Mouse (Mus musculus): ENCODE measurements at regions not wholly inside any gene's neighbourhood (a gene's known extent, or its start where the extent isn't known, plus 50 kb on each side); places are given as distances from the start of the nearest gene placed in this dataset.

DNA sequence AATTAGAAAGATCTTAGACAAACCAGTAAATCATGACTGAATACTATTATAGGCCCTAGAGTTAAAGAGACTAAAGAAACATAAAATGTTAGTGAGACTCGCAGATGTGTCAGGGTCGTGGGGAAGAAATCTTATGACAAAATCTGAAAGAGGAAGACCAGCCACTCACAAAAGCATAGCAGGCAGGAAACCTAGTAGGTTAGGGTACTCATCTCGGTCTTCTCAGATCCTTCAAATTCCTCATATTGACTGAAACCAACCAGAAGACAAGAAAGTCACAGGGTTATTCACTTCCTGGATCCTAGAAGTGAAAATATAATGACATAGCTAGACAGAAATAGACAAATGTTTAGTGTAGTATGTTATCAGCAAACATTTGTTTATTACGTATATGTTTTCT is 387.5 kb downstream of the Cenpc1 start:
- Histone ChIP-seq H3K4me1 (no peaks in the 10 kb centered on the region), H3K4me2 (no peak overlapping the region), H3K9me3 (replicated peaks) (no peaks in the 10 kb centered on the region), H3K36me3 (no peaks in the 10 kb centered on the region), H3K4me3 (replicated peaks) (no peak overlapping the region), H3K27ac (replicated peaks) (no peak overlapping the region), H3K9ac (replicated peaks) (no peak overlapping the region), H3K27me3 (replicated peaks) (no peaks in the 10 kb centered on the region)
- ATAC-seq (ENCODE audit: low FRiP score) = no peak
- WGBS = 85% methylated on average over 4 of the region's 4 CpGs

DNA sequence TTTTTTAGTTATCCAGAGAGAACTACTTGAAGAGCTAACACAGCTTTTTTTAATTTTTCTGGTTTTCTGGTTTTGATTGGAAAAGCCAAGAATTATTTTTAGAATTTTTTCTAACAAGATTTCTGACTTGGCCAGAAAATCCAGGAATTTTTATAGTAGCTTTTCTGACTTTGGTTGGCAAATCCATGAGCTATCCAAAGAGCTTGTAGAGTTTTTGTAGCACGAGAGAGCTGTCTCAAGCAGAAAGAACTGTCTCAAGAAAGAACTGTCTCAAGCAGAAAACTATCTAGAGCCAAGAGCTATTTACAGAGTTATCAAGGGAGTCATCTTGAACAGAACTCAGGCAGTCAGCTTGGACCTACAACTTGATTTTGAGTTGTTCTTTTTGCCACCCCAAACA is 394.3 kb downstream of the Cenpc1 start:
- Histone ChIP-seq H3K9ac (replicated peaks) (no peak overlapping the region), H3K9me3 (replicated peaks) (no peaks in the 10 kb centered on the region), H3K4me1 (no peaks in the 10 kb centered on the region), H3K27ac (replicated peaks) (no peak overlapping the region), H3K27me3 (replicated peaks) (no peaks in the 10 kb centered on the region), H3K4me2 (no peak overlapping the region), H3K36me3 (no peaks in the 10 kb centered on the region), H3K4me3 (replicated peaks) (no peak overlapping the region)
- ATAC-seq (ENCODE audit: low FRiP score) = no peak
- 83% methylated on average over 1 of the region's 1 CpGs for WGBS

DNA sequence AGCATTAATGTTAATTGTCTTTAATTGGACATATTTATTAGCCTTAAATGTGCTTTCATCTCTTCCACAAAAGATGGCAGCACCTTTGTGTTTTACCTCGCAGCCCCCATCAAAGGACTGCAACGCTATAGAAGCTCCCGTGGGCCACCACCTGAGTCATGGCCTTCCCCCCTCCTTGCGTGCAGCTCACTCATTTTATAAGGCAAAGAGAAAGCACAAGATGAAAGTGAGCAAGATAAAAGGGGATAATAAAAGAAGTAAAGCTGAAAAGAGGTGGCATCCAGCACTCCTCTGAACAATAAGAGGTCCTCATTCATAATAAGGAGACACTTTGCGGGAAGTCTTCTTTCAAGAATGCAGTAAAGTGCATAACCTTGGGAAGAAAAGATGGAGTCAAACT is 403.9 kb downstream of the Cenpc1 start:
- H3K9me3 ChIP-seq (replicated peaks) = no peaks in the 10 kb centered on the region
- H3K27ac ChIP-seq (replicated peaks) = no peak overlapping the region
- H3K9ac ChIP-seq (replicated peaks) = no peak overlapping the region
- H3K4me1 ChIP-seq = no peaks in the 10 kb centered on the region
- H3K4me2 ChIP-seq = no peak overlapping the region
- 22% methylated on average over 5 of the region's 5 CpGs for WGBS
- no peaks in the 10 kb centered on the region for H3K27me3 ChIP-seq (replicated peaks)
- H3K36me3 ChIP-seq = no peaks in the 10 kb centered on the region
- ATAC-seq (ENCODE audit: low FRiP score) = no peak
- H3K4me3 ChIP-seq (replicated peaks) = no peak overlapping the region

DNA sequence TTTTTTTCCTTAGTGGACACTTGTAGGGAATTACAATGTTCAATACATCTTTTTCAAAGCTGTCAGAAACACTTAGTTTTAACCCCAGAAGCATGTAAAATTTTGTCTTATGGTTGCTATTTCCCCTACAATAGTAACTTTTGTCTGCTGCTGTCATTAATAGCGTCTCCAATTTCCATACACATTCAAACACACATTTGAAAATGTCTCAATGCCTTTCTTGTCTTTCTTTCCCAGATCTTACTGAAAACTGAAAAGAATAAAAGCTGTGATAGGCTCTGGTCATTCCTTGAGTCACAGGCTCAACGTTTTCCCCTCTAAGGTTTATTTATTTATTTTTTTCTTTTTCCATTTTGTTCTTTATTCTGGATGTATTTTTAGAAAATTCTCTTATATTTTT is 444.3 kb downstream of the Cenpc1 start:
- Histone ChIP-seq H3K4me1 (no peaks in the 10 kb centered on the region), H3K9me3 (replicated peaks) (no peaks in the 10 kb centered on the region), H3K9ac (replicated peaks) (no peak overlapping the region), H3K4me3 (replicated peaks) (no peak overlapping the region), H3K36me3 (no peaks in the 10 kb centered on the region), H3K27ac (replicated peaks) (no peak overlapping the region), H3K27me3 (replicated peaks) (no peaks in the 10 kb centered on the region), H3K4me2 (no peak overlapping the region)
- WGBS = 59% methylated on average over 2 of the region's 2 CpGs
- ATAC-seq (ENCODE audit: low FRiP score) = no peak

DNA sequence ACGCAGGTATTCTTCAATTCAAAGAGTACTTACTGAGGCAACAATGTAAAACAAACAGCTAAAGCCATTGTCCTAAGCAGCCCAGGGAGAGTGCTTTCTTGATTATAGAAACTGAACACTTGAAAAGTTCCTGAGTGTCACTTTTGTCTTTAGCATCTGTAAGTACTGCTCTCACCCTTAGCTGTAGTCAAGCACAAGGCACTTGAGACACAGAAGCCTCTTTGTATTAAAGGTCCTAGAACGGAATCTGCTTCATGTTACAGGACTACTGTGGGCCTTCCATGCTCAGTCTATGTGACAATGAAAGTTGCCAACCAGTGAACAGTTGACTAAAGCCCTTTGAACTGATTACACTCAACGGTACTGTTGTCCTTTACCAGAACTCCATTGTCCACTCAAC is 450.6 kb downstream of the Cenpc1 start:
- no peak overlapping the region for H3K9ac ChIP-seq (replicated peaks)
- no peaks in the 10 kb centered on the region for H3K27me3 ChIP-seq (replicated peaks)
- H3K36me3 ChIP-seq = no peaks in the 10 kb centered on the region
- H3K4me1 ChIP-seq = no peaks in the 10 kb centered on the region
- WGBS = 84% methylated on average over 3 of the region's 3 CpGs
- H3K27ac ChIP-seq (replicated peaks) = no peak overlapping the region
- H3K9me3 ChIP-seq (replicated peaks) = no peaks in the 10 kb centered on the region
- H3K4me3 ChIP-seq (replicated peaks) = no peak overlapping the region
- no peak overlapping the region for H3K4me2 ChIP-seq
- ATAC-seq (ENCODE audit: low FRiP score) = no peak

DNA sequence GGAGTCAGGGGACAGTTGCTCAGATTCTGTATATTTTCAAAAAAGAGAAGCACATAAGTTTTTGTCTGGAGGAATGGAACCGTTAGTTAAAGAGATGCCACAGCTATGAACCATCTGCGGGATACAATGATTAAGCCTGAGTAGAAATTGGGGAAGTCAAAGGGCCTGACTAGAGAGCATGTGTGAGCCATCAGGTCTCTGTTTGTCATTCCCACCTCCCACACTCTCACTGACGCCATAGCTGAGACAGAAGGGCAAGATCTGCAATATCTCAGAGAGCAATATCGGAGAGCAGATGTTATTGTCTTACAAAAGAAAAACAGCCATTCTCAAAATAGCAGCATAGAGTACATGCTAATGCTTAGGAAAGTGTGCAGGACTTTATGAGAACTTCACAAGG is 452.8 kb downstream of the Cenpc1 start:
- Histone ChIP-seq H3K4me1 (no peaks in the 10 kb centered on the region), H3K36me3 (no peaks in the 10 kb centered on the region), H3K27ac (replicated peaks) (no peak overlapping the region), H3K4me2 (no peak overlapping the region), H3K4me3 (replicated peaks) (no peak overlapping the region), H3K9ac (replicated peaks) (no peak overlapping the region), H3K27me3 (replicated peaks) (no peaks in the 10 kb centered on the region), H3K9me3 (replicated peaks) (no peaks in the 10 kb centered on the region)
- ATAC-seq (ENCODE audit: low FRiP score) = no peak
- 81% methylated on average over 4 of the region's 4 CpGs for WGBS

DNA sequence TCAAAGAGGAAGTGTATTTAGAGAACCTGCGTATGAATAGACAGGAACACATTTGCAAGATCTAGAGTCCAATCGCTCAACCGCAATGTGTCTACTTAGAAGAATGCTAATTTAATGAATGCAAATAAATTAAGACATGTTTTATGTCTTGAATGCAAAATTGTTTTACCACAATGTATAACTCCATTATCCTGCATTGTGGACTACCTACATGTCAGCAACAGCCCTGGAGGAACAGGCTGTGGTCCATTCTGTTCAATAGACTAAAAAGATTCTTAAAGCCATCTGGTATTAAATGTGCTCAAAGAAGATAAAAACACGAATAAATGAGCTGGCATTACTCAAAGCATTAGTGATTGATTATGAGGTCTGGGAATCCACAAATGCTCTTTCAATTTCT is 456.3 kb downstream of the Cenpc1 start:
- ATAC-seq (ENCODE audit: low FRiP score) = no peak
- Histone ChIP-seq H3K9ac (replicated peaks) (no peak overlapping the region), H3K36me3 (no peaks in the 10 kb centered on the region), H3K4me3 (replicated peaks) (no peak overlapping the region), H3K27ac (replicated peaks) (no peak overlapping the region), H3K9me3 (replicated peaks) (no peaks in the 10 kb centered on the region), H3K4me2 (no peak overlapping the region), H3K4me1 (no peaks in the 10 kb centered on the region), H3K27me3 (replicated peaks) (no peaks in the 10 kb centered on the region)
- 47% methylated on average over 4 of the region's 4 CpGs for whole genome bisulfite sequencing

DNA sequence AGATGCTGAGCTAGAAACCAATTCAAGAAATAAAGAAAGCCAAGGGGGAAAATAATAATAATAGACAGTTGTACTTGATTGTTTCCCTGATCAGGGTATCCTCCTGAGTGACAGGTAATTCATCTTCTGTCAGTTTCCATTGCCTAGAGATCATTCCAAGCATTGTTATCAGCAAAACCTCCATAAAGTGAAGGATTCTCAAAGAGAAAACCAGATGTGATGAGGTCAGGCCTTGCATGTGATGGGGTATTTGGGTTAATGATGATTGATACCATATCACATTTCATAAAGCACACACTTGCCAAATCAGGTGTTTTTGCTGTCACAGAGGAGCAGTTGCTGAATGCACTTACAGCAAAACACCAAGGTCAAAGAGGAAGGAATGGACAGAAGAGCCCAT is 467.2 kb downstream of the Cenpc1 start:
- Histone ChIP-seq H3K9me3 (replicated peaks) (no peaks in the 10 kb centered on the region), H3K27me3 (replicated peaks) (no peaks in the 10 kb centered on the region), H3K4me2 (no peak overlapping the region), H3K9ac (replicated peaks) (no peak overlapping the region), H3K27ac (replicated peaks) (no peak overlapping the region), H3K36me3 (no peaks in the 10 kb centered on the region), H3K4me3 (replicated peaks) (no peak overlapping the region), H3K4me1 (no peaks in the 10 kb centered on the region)
- no peak for ATAC-seq (ENCODE audit: low FRiP score)

DNA sequence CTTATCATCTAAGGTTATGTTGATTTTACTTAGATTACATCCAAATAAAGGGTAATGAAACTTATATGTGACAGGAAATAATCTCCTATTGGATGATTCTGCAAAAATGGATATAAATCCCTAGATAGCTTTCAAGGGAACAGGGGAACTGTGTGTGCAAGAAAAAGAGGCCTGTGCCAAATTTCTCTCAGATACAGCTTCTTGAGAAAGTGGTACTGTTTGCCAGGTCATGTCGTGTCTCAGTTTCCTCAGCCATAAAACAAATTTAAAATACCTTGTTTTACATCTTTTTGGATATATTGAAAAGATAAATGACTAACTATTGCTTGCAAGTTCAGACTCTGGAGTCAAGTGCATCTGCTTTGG is 470.3 kb downstream of the Cenpc1 start:
- Histone ChIP-seq H3K36me3 (no peaks in the 10 kb centered on the region), H3K9ac (replicated peaks) (no peak overlapping the region), H3K9me3 (replicated peaks) (no peaks in the 10 kb centered on the region), H3K27me3 (replicated peaks) (no peaks in the 10 kb centered on the region), H3K4me1 (no peaks in the 10 kb centered on the region), H3K4me3 (replicated peaks) (no peak overlapping the region), H3K27ac (replicated peaks) (no peak overlapping the region), H3K4me2 (no peak overlapping the region)
- no peak for ATAC-seq (ENCODE audit: low FRiP score)
- 51% methylated on average over 1 of the region's 1 CpGs for WGBS

DNA sequence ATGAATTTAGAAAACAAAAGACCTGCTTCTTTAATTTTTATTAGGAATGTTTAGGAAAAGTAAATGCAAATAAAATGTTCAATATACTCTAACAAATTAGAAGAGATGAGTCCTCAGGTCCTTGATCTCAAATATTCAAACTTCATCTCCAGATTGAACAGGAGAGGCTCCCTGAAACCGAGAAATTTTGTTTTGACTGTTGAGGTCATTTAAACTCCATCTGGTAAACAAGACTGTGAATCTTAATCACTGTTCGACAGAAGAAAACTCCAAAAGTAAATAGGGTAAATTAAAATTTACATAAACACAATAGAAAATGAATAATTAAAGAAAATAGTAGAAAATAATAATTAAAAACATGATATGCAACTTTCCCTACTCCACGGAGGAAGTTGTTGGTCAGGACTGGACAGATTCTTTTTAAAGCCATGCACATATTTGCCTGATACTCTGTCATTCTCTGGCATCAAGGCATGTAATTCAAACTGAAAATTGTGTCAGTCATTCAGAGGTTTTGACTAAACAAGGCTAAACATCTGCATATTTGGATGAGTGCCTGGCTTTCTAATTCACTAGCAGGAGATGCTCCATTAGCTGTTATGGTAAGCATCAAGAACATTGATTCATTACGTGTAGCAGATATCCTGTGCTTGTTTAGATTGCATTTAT is 470.8 kb downstream of the Cenpc1 start:
- Histone ChIP-seq H3K27ac (replicated peaks) (no peak overlapping the region), H3K36me3 (no peaks in the 10 kb centered on the region), H3K27me3 (replicated peaks) (no peaks in the 10 kb centered on the region), H3K4me2 (no peak overlapping the region), H3K9ac (replicated peaks) (no peak overlapping the region), H3K9me3 (replicated peaks) (no peaks in the 10 kb centered on the region), H3K4me1 (no peaks in the 10 kb centered on the region), H3K4me3 (replicated peaks) (no peak overlapping the region)
- 74% methylated on average over 4 of the region's 4 CpGs for WGBS
- ATAC-seq (ENCODE audit: low FRiP score) = no peak

DNA sequence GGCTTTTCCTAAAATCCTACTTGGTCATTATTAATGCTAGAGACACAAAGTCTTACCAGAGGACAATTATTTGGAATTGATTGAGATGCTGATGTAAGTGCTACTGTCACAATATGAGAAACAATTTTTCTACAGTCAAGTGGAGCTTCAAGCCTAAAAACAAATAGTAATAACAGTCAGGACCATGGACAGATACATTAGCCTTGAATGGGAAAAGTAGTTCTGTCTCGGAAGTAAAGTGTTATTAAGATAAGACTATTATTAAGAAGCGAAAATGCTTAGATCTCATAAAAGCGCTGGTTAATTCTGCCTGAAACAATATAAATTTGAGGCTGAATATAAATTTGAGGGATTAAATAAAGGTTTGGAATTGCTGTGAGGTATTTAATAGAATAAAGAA is 473.1 kb downstream of the Cenpc1 start:
- Histone ChIP-seq H3K27me3 (replicated peaks) (no peaks in the 10 kb centered on the region), H3K9ac (replicated peaks) (no peak overlapping the region), H3K36me3 (no peaks in the 10 kb centered on the region), H3K9me3 (replicated peaks) (no peaks in the 10 kb centered on the region), H3K27ac (replicated peaks) (no peak overlapping the region), H3K4me3 (replicated peaks) (no peak overlapping the region), H3K4me2 (no peak overlapping the region), H3K4me1 (no peaks in the 10 kb centered on the region)
- 82% methylated on average over 3 of the region's 3 CpGs for WGBS
- no peak for ATAC-seq (ENCODE audit: low FRiP score)

DNA sequence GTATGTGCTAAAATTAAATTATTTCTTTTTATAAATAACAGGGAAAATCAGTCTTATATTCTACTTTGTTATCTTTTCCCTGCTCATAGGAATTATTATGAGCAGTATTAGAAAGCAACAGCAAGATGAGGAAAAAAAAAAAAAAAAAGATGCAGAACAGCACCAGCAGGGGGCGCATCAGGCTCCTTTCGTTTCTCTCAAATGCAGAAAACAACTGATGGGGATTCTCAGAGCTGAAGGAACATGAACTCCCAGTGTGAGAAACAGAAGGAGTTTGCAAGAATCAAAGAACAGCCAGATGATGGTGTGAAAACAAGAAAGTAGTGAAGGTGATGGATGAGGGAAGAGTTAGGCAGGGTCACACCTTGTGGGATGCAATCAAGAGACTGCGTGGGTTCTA is 478.7 kb downstream of the Cenpc1 start:
- 36% methylated on average over 3 of the region's 3 CpGs for WGBS
- Histone ChIP-seq H3K9me3 (replicated peaks) (no peaks in the 10 kb centered on the region), H3K27me3 (replicated peaks) (no peaks in the 10 kb centered on the region), H3K9ac (replicated peaks) (no peak overlapping the region), H3K4me1 (no peaks in the 10 kb centered on the region), H3K36me3 (no peaks in the 10 kb centered on the region), H3K4me3 (replicated peaks) (no peak overlapping the region), H3K27ac (replicated peaks) (no peak overlapping the region), H3K4me2 (no peak overlapping the region)
- ATAC-seq (ENCODE audit: low FRiP score) = no peak

DNA sequence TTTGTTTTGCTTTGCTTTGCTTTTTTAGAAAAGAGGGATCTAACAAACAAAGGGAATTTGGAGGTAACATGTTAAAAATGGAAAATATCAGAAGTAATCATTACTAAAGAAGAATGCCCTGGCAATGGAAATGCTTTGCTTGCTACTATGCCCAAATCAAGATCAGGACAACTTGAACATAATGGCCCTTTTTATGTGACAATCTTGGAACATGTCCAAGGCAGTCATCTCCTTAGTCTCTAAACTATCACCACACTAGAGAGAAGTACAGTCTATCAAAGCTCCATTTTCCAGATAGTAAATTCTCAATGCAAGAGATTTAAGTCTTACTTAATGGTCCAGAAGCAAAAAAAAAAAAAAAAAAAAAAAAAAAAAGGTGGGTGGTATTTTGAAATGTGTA is 492.9 kb downstream of the Cenpc1 start:
- H3K27ac ChIP-seq (replicated peaks) = no peak overlapping the region

More for the DNA sequence above, 492.9 kb downstream of the Cenpc1 start:
- Histone ChIP-seq H3K4me1 (no peaks in the 10 kb centered on the region), H3K9ac (replicated peaks) (no peak overlapping the region), H3K36me3 (no peaks in the 10 kb centered on the region), H3K27me3 (replicated peaks) (no peaks in the 10 kb centered on the region), H3K9me3 (replicated peaks) (no peaks in the 10 kb centered on the region), H3K4me2 (no peak overlapping the region), H3K4me3 (replicated peaks) (no peak overlapping the region)
- ATAC-seq (ENCODE audit: low FRiP score) = no peak

Data from neural tube, embryonic 15.5 days (tissue).